In the genomic region with DNA sequence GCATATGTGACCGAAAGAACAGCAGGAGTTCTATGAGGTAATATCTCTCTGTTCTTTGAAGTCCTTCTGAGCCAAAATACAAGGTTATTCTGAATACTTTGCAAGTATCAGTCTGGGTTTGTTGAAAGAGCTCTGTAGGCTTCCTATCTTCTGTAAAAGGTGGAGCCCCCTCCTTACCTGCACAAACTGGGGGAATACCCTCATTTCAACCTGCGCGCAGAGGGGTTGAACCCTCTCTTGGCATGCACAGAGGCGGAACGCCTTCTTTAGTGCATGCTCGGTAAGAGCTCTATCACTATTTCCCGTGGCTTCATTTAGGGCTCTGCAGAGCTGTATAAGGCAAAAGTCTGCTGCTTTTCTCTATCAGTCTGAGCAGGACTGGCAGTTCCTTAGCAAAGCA, we compare ENCODE assay signal across 24 mouse cellular contexts.
DNase-seq lines count a peak whose midpoint lies in the region; ATAC-seq and TF ChIP-seq lines count a peak whose summit lies in the region.
"Had no signal": no experiment of that assay in that cellular context is flagged by ENCODE, and none has a peak within 500 bp of the region (broad histone marks: within the 10 kb centered on the region; RNA-seq: fewer than 3 reads in every experiment).

No protein-coding gene starts in this region.

- DNase-seq in heart, embryonic 10.5 days (ENCODE audit: low spot score) = no peak
- DNase-seq in heart, adult 18-20 months = no peak
- no peak for DNase-seq in liver
- DNase-seq in spleen, postnatal 14 days (ENCODE audit: low spot score in 2 of 2) = no peak
- DNase-seq in hindbrain, postnatal 0 days (ENCODE audit: low spot score) = no peak
- DNase-seq: adrenal gland, adult 2 months; adrenal gland, postnatal 14 days; B cell, adult 2 months; cerebellum, adult 11-12 months; cerebellum, adult 8-10 months; cerebellum, postnatal 10 days; cerebellum, postnatal 36 days; gastrocnemius, postnatal 10 days; gastrocnemius, postnatal 36 days had no signal

- H3K36me3 ChIP-seq in heart, embryonic 10.5 days = no peaks in the 10 kb centered on the region
- no peaks in the 10 kb centered on the region for H3K36me3 ChIP-seq in liver, embryonic 15.5 days (replicated peaks)
- H3K36me3 ChIP-seq in liver, embryonic 16.5 days (ENCODE audit: control insufficient read depth, insufficient read depth) = no peaks in the 10 kb centered on the region
- H3K36me3 ChIP-seq in hindbrain, postnatal 0 days (ENCODE audit: insufficient read depth, low read length) = no peaks in the 10 kb centered on the region
- H3K36me3 ChIP-seq: forebrain, embryonic 10.5 days; hindbrain, embryonic 12.5 days; hindbrain, embryonic 15.5 days had no signal

- TF ChIP-seq CTCF in hindbrain, postnatal 0 days (IDR thresholded peaks at IDR 0.05; ENCODE audit: low read depth) = no peak

- no peaks in the 10 kb centered on the region for H3K9me3 ChIP-seq in heart, embryonic 10.5 days
- no peaks in the 10 kb centered on the region for H3K9me3 ChIP-seq in liver, embryonic 15.5 days (replicated peaks)
- H3K9me3 ChIP-seq in liver, embryonic 16.5 days (replicated peaks; ENCODE audit: control insufficient read depth, low read length) = no peaks in the 10 kb centered on the region
- no peaks in the 10 kb centered on the region for H3K9me3 ChIP-seq in hindbrain, postnatal 0 days (ENCODE audit: low read length)
- H3K9me3 ChIP-seq: hindbrain, embryonic 15.5 days had no signal

- H3K4me3 ChIP-seq in heart, embryonic 10.5 days = no peak overlapping the region
- no peak overlapping the region for H3K4me3 ChIP-seq in liver, embryonic 15.5 days (replicated peaks)
- no peak overlapping the region for H3K4me3 ChIP-seq in liver, embryonic 16.5 days (ENCODE audit: low read depth, low read length)
- H3K4me3 ChIP-seq in hindbrain, postnatal 0 days (ENCODE audit: low read length) = no peak overlapping the region
- H3K4me3 ChIP-seq: forebrain, embryonic 10.5 days; forebrain, embryonic 13.5 days; hindbrain, embryonic 12.5 days; hindbrain, embryonic 15.5 days had no signal

- WGBS in heart, embryonic 10.5 days = 84% methylated on average over 7 of the region's 7 CpGs
- 73% methylated on average over 7 of the region's 7 CpGs for WGBS in liver, embryonic 15.5 days (ENCODE audit: insufficient replicate concordance)
- 73% methylated on average over 7 of the region's 7 CpGs for WGBS in liver, embryonic 16.5 days (ENCODE audit: insufficient replicate concordance)
- 73% methylated on average over 7 of the region's 7 CpGs for WGBS in hindbrain, postnatal 0 days

- peaks cover 14% of the 10 kb centered on the region for H3K4me1 ChIP-seq in heart, embryonic 10.5 days
- H3K4me1 ChIP-seq in liver, embryonic 15.5 days (replicated peaks) = peaks cover 43% of the 10 kb centered on the region
- peaks cover 29% of the 10 kb centered on the region for H3K4me1 ChIP-seq in liver, embryonic 16.5 days (ENCODE audit: control insufficient read depth, low read depth, low read length)
- H3K4me1 ChIP-seq in hindbrain, postnatal 0 days (ENCODE audit: insufficient read depth, low read length) = no peaks in the 10 kb centered on the region
- H3K4me1 ChIP-seq: hindbrain, embryonic 12.5 days; hindbrain, embryonic 15.5 days had no signal

- no peak for ATAC-seq in liver, embryonic 15.5 days (ENCODE audit: insufficient read depth)
- ATAC-seq in activated CD4-positive, CD25-positive, alpha-beta regulatory T cell, adult 4 months = peak; percentile 54
- ATAC-seq in liver, embryonic 16.5 days (ENCODE audit: low read depth) = no peak
- ATAC-seq in hindbrain, postnatal 0 days = no peak
- ATAC-seq: forebrain, embryonic 13.5 days; forebrain, embryonic 16.5 days; intestine, embryonic 16.5 days; Patski had no signal

- no peaks in the 10 kb centered on the region for H3K27me3 ChIP-seq in heart, embryonic 10.5 days (ENCODE audit: insufficient read depth, poor library complexity, severe bottlenecking)
- no peaks in the 10 kb centered on the region for H3K27me3 ChIP-seq in liver, embryonic 15.5 days
- H3K27me3 ChIP-seq in liver, embryonic 16.5 days (ENCODE audit: control insufficient read depth, insufficient read depth, low read depth, low read length) = no peaks in the 10 kb centered on the region
- no peaks in the 10 kb centered on the region for H3K27me3 ChIP-seq in hindbrain, postnatal 0 days (ENCODE audit: insufficient read depth, low read length)
- H3K27me3 ChIP-seq: forebrain, embryonic 13.5 days; hindbrain, embryonic 12.5 days; hindbrain, embryonic 15.5 days; Patski had no signal

- H3K9ac ChIP-seq in liver, embryonic 15.5 days = no peak overlapping the region
- no peak overlapping the region for H3K9ac ChIP-seq in liver, embryonic 16.5 days (ENCODE audit: low read depth, low read length)
- H3K9ac ChIP-seq in hindbrain, postnatal 0 days (replicated peaks; ENCODE audit: low read length) = no peak overlapping the region
- H3K9ac ChIP-seq: forebrain, embryonic 13.5 days; hindbrain, embryonic 12.5 days; hindbrain, embryonic 15.5 days had no signal

- H3K27ac ChIP-seq in heart, embryonic 10.5 days = peak overlapping the region; percentile 18; the same call in 1 of the 2 replicates
- 0 out of 2 replicates have a peak overlapping the region, but pooled peaks have one; percentile 4 for H3K27ac ChIP-seq in liver, embryonic 15.5 days (replicated peaks)
- H3K27ac ChIP-seq in liver, embryonic 16.5 days (ENCODE audit: low read length) = peak overlapping the region; percentile 17; the same call in 1 of the 2 replicates
- H3K27ac ChIP-seq in hindbrain, postnatal 0 days = no peak overlapping the region
- H3K27ac ChIP-seq: forebrain, embryonic 10.5 days; forebrain, embryonic 13.5 days; hindbrain, embryonic 12.5 days; hindbrain, embryonic 15.5 days had no signal

- H3K4me2 ChIP-seq in liver, embryonic 15.5 days = 0 out of 2 replicates have a peak overlapping the region, but pooled peaks have one; percentile 2
- H3K4me2 ChIP-seq in liver, embryonic 16.5 days (ENCODE audit: low read depth, low read length) = no peak overlapping the region
- H3K4me2 ChIP-seq in hindbrain, postnatal 0 days (ENCODE audit: low read depth, low read length) = no peak overlapping the region
- H3K4me2 ChIP-seq: forebrain, embryonic 13.5 days; hindbrain, embryonic 12.5 days; hindbrain, embryonic 15.5 days had no signal
